Mouse (Mus musculus) heart, embryonic 10.5 days (tissue): ENCODE data around the gene 2810459M11Rik. TPM values are rescaled to one million over a fixed set of nuclear protein-coding genes. Genes with fewer than 3 reads are reported as not detected.

ENCODE experiments used
- DNase-seq: peaks from one replicate; pipeline ENCODE4 v3.0.0-alpha.2; 2017; ENCODE audit warnings: low spot score
- H3K27ac ChIP-seq: fragments of 300-500 bp; sonication (generic); 2 replicates; pipeline ENCODE4 v1.5.1; 2016; ENCODE audit warnings: mild to moderate bottlenecking
- H3K27me3 ChIP-seq: fragments of 300-500 bp; sonication (generic); 2 replicates; pipeline ENCODE4 v1.6.1; 2016; ENCODE audit warnings: mild to moderate bottlenecking; ENCODE audit not compliant: poor library complexity, insufficient read depth, severe bottlenecking
- H3K36me3 ChIP-seq: fragments of 300-500 bp; sonication (generic); 2 replicates; pipeline ENCODE4 v1.6.1; 2016; ENCODE audit warnings: mild to moderate bottlenecking, moderate library complexity
- H3K4me1 ChIP-seq: fragments of 300-500 bp; sonication (generic); 2 replicates; pipeline ENCODE4 v1.6.1; 2016; ENCODE audit warnings: mild to moderate bottlenecking
- H3K4me3 ChIP-seq: fragments of 300-500 bp; sonication (generic); 2 replicates; pipeline ENCODE4 v1.5.1; 2016; ENCODE audit warnings: mild to moderate bottlenecking, moderate library complexity
- H3K9me3 ChIP-seq: fragments of 300-500 bp; sonication (generic); 2 replicates; pipeline ENCODE4 v1.6.1; 2016; ENCODE audit warnings: mild to moderate bottlenecking, moderate library complexity
- WGBS: fragments of 180-500 bp; shearing (Covaris S2); methylation state at CpG from one replicate; pipeline ENCODE4 v1.1.7; 2016; 5-methylcytosine and 5-hydroxymethylcytosine counted together
- polyA plus RNA-seq: library from polyadenylated mRNA; unstranded; fragments of >200 nt; fragmentation: Nextera tagmentation; extraction: Ambion mirVana; gene quantifications from 2 replicates; pipeline ENCODE4 v1.2.1, GENCODE M21; 2016

Gene 2810459M11Rik
- polyA plus RNA-seq, 1 experiment from 2014 or later, result 4.7 TPM

- H3K27ac ChIP-seq, result no peak overlapping the region
Observed at GRCm38 (mm10) chr1:86032273-86032987, 13.2 kb upstream of the 2810459M11Rik start.

GRCm38 (mm10) chr1:86038191-86038951 is 7.3 kb upstream of the 2810459M11Rik start:
- peaks cover 5% of the 10 kb centered on the region for H3K27me3 ChIP-seq
- no peak overlapping the region for H3K4me3 ChIP-seq
- H3K27ac ChIP-seq, result 0 out of 2 replicates have a peak overlapping the region, but pooled peaks have one; percentile 11
- WGBS, result 40% methylated on average over 3 of the region's 3 CpGs
- no peak for DNase-seq
- H3K4me1 ChIP-seq, result peaks cover 6% of the 10 kb centered on the region; the same call in 1 of the 2 replicates
- H3K36me3 ChIP-seq, result no peaks in the 10 kb centered on the region
- H3K9me3 ChIP-seq, result no peaks in the 10 kb centered on the region

More at GRCm38 (mm10) chr1:86032273-86032987, 13.2 kb upstream of the 2810459M11Rik start:
- no peaks in the 10 kb centered on the region for H3K36me3 ChIP-seq
- 31% methylated on average over 11 of the region's 11 CpGs for whole genome bisulfite sequencing
- no peak overlapping the region for H3K4me3 ChIP-seq
- peaks cover 21% of the 10 kb centered on the region; the same call in 1 of the 2 replicates for H3K27me3 ChIP-seq
- no peak for DNase-seq
- no peaks in the 10 kb centered on the region for H3K9me3 ChIP-seq
- no peaks in the 10 kb centered on the region for H3K4me1 ChIP-seq

GRCm38 (mm10) chr1:86040131-86040530 is 5.5 kb upstream of the 2810459M11Rik start:
- WGBS, result 68% methylated on average over 4 of the region's 4 CpGs
- DNase-seq, result no peak

GRCm38 (mm10) chr1:86040817-86041216 is 4.8 kb upstream of the 2810459M11Rik start:
- Histone ChIP-seq H3K9me3 (no peaks in the 10 kb centered on the region), H3K36me3 (no peaks in the 10 kb centered on the region), H3K27ac (no peak overlapping the region), H3K4me1 (peaks cover 8% of the 10 kb centered on the region), H3K27me3 (peaks cover 29% of the 10 kb centered on the region), H3K4me3 (no peak overlapping the region)
- no peak for DNase-seq
- WGBS, result 95% methylated on average over 3 of the region's 3 CpGs

More at GRCm38 (mm10) chr1:86040131-86040530, 5.5 kb upstream of the 2810459M11Rik start:
- H3K36me3 ChIP-seq, result no peaks in the 10 kb centered on the region
- H3K27ac ChIP-seq, result no peak overlapping the region
- H3K4me3 ChIP-seq, result no peak overlapping the region
- peaks cover 6% of the 10 kb centered on the region; the same call in 1 of the 2 replicates for H3K4me1 ChIP-seq
- no peaks in the 10 kb centered on the region for H3K9me3 ChIP-seq
- H3K27me3 ChIP-seq, result peaks cover 22% of the 10 kb centered on the region

- Histone ChIP-seq H3K4me1 (peaks cover 26% of the 10 kb centered on the region), H3K9me3 (no peaks in the 10 kb centered on the region), H3K36me3 (no peaks in the 10 kb centered on the region), H3K27ac (no peak overlapping the region), H3K27me3 (peaks cover 63% of the 10 kb centered on the region), H3K4me3 (no peak overlapping the region)
- DNase-seq, result no peak
- WGBS, result 43% methylated on average over 4 of the region's 4 CpGs
Observed at GRCm38 (mm10) chr1:86045056-86045455, 607 bp upstream of the 2810459M11Rik start.

GRCm38 (mm10) chr1:86046833-86047563 is 1.3 kb downstream of the 2810459M11Rik start:
- peaks cover 63% of the 10 kb centered on the region for H3K27me3 ChIP-seq
- peaks cover 26% of the 10 kb centered on the region for H3K4me1 ChIP-seq
- peak overlapping the region; percentile 76 for H3K4me3 ChIP-seq
- no peak overlapping the region for H3K27ac ChIP-seq
- no peak for DNase-seq
- H3K9me3 ChIP-seq, result no peaks in the 10 kb centered on the region
- H3K36me3 ChIP-seq, result no peaks in the 10 kb centered on the region
- WGBS, result 8% methylated on average over 24 of the region's 24 CpGs

GRCm38 (mm10) chr1:86048231-86048630 is 2.6 kb downstream of the 2810459M11Rik start:
- 62% methylated on average over 4 of the region's 4 CpGs for WGBS
- no peaks in the 10 kb centered on the region for H3K9me3 ChIP-seq
- H3K4me3 ChIP-seq, result no peak overlapping the region
- DNase-seq, result no peak
- no peak overlapping the region for H3K27ac ChIP-seq
- no peaks in the 10 kb centered on the region for H3K36me3 ChIP-seq
- H3K4me1 ChIP-seq, result peaks cover 26% of the 10 kb centered on the region
- H3K27me3 ChIP-seq, result peaks cover 60% of the 10 kb centered on the region

- H3K36me3 ChIP-seq, result no peaks in the 10 kb centered on the region
- no peak for DNase-seq
- WGBS, result 58% methylated on average over 3 of the region's 3 CpGs
- no peak overlapping the region for H3K27ac ChIP-seq
- peaks cover 26% of the 10 kb centered on the region for H3K4me1 ChIP-seq
- H3K27me3 ChIP-seq, result peaks cover 55% of the 10 kb centered on the region
- H3K9me3 ChIP-seq, result no peaks in the 10 kb centered on the region
- no peak overlapping the region for H3K4me3 ChIP-seq
Observed at GRCm38 (mm10) chr1:86048744-86049143, 3.1 kb downstream of the 2810459M11Rik start.

- WGBS, result 86% methylated on average over 12 of the region's 12 CpGs
- Histone ChIP-seq H3K4me3 (no peak overlapping the region), H3K4me1 (peaks cover 7% of the 10 kb centered on the region), H3K36me3 (no peaks in the 10 kb centered on the region), H3K27ac (no peak overlapping the region), H3K9me3 (no peaks in the 10 kb centered on the region), H3K27me3 (peaks cover 9% of the 10 kb centered on the region)
- no peak for DNase-seq
Observed at GRCm38 (mm10) chr1:86053198-86053921, 7.7 kb downstream of the 2810459M11Rik start.

GRCm38 (mm10) chr1:86054943-86055342 is 9.3 kb downstream of the 2810459M11Rik start:
- Histone ChIP-seq H3K4me1 (no peaks in the 10 kb centered on the region), H3K27ac (no peak overlapping the region)
- WGBS, result 64% methylated on average over 3 of the region's 3 CpGs

GRCm38 (mm10) chr1:86056284-86056683 is 10.6 kb downstream of the 2810459M11Rik start:
- WGBS, result 83% methylated on average over 4 of the region's 4 CpGs
- no peak overlapping the region for H3K27ac ChIP-seq
- no peaks in the 10 kb centered on the region for H3K36me3 ChIP-seq
- H3K4me3 ChIP-seq, result no peak overlapping the region
- H3K9me3 ChIP-seq, result no peaks in the 10 kb centered on the region
- no peaks in the 10 kb centered on the region for H3K27me3 ChIP-seq
- no peak for DNase-seq
- H3K4me1 ChIP-seq, result no peaks in the 10 kb centered on the region

More at GRCm38 (mm10) chr1:86054943-86055342, 9.3 kb downstream of the 2810459M11Rik start:
- no peak overlapping the region for H3K4me3 ChIP-seq
- H3K27me3 ChIP-seq, result no peaks in the 10 kb centered on the region
- no peaks in the 10 kb centered on the region for H3K9me3 ChIP-seq
- no peaks in the 10 kb centered on the region for H3K36me3 ChIP-seq
- DNase-seq, result no peak
